In genomic region chr2:118713631-118714030, GRCm38 (mm10) we compare ENCODE assay signal across 12 mouse cellular contexts. TPM values are rescaled to one million over a fixed set of nuclear protein-coding genes. Genes with fewer than 3 reads are reported as not detected.
"Had no signal": no experiment of that assay in that cellular context is flagged by ENCODE, and none has a peak within 500 bp of the region (broad histone marks: within the 10 kb centered on the region; RNA-seq: fewer than 3 reads in every experiment).

No protein-coding gene starts in this region.

- H3K4me3 ChIP-seq: limb, embryonic 12.5 days; neural tube, embryonic 12.5 days had no signal

- H3K36me3 ChIP-seq: limb, embryonic 12.5 days; neural tube, embryonic 12.5 days had no signal

- DNase-seq: kidney, adult 11 months; kidney, postnatal 10 days; kidney, postnatal 4 days; liver; lung, adult 18-20 months; thymus, postnatal 4 days had no signal

- H3K4me2 ChIP-seq: limb, embryonic 12.5 days; neural tube, embryonic 12.5 days had no signal

- H3K9ac ChIP-seq: limb, embryonic 12.5 days; liver, embryonic 14.5 days; neural tube, embryonic 12.5 days had no signal

- H3K27ac ChIP-seq: limb, embryonic 12.5 days; liver, embryonic 14.5 days; neural tube, embryonic 12.5 days had no signal

- H3K9me3 ChIP-seq: limb, embryonic 12.5 days; neural tube, embryonic 12.5 days had no signal

RNA-seq across cellular contexts. Expression of gene Ankrd63, which starts 9.9 kb away (rescaled TPM):
- total RNA-seq: monocyte, adult 5-6 weeks had no signal
- polyA plus RNA-seq: limb, embryonic 12.5 days; midbrain, embryonic 14.5 days; neural tube, embryonic 12.5 days; thymus, postnatal 0 days had no signal

RNA-seq across cellular contexts. Expression of gene Pak6, which starts 50.5 kb away (rescaled TPM):
- total RNA-seq: monocyte, adult 5-6 weeks had no signal
